Mouse (Mus musculus) Patski (cell line): ENCODE data around the gene Aacs. TPM values are rescaled to one million over a fixed set of nuclear protein-coding genes. Genes with fewer than 3 reads are reported as not detected.

Experiments
- ATAC-seq: fragments of 100-300 bp; one replicate; pipeline ENCODE4 v1.8.0; 2021
- CTCF ChIA-PET: fragments of 350-600 bp; sonication (Branson Sonifier 250); formaldehyde crosslinking; loops from one replicate; lab custom pipeline; 2022; ENCODE audit warnings: inconsistent platforms; lab: Charles Lee
- POLR2A ChIA-PET: fragments of 350-600 bp; sonication (Branson Sonifier 250); formaldehyde crosslinking; loops from one replicate; lab custom pipeline; 2022; ENCODE audit warnings: antibody characterized with exemption, inconsistent platforms; lab: Charles Lee
- DNase-seq: peaks from one replicate; pipeline ENCODE4 v3.0.0-alpha.2; 2011; ENCODE audit warnings: low read depth, low spot score
- H3K27me3 ChIP-seq: fragments of 371-371 bp; one replicate; pipeline ENCODE4 v1.5.1; 2021
- CTCF ChIP-seq: fragments of 100-300 bp; IDR thresholded peaks from one replicate; pipeline ENCODE4 v1.5.1; 2021
- in situ Hi-C: fragments of 300-500 bp; cut with MboI; formaldehyde crosslinking; loops from 3 replicates; pipeline ENCODE4 v1.11.1; 2018; ENCODE audit warnings: low pct_unique_long_range_greater_than_20kb, mixed read lengths
- polyA plus RNA-seq: library from polyadenylated mRNA; unstranded; gene quantifications from one replicate; pipeline ENCODE4 v1.2.3, GENCODE M21; 2021

The Aacs gene
- polyA plus RNA-seq, 1 experiment from 2014 or later, result 49.4 TPM

- ATAC-seq (no peak), DNase-seq (no peak)
- TF ChIP-seq CTCF, result no peak
- CTCF ChIA-PET, result no interaction called here
- in situ Hi-C loops, result loop anchor here (25.0 kb wide), 1 partner anchor 412 kb away; no protein-coding TSS in a partner anchor
- POLR2A ChIA-PET, result interaction anchor here (0.6 to 0.7 kb wide), 2 partner anchors 62 to 612 kb away, joined by 3 to 6 read pairs; no protein-coding TSS in a partner anchor
- peaks cover 9% of the 10 kb centered on the region for H3K27me3 ChIP-seq
Observed at GRCm38 (mm10) chr5:125549750-125550489, 74.3 kb downstream of the Aacs start.

DNA sequence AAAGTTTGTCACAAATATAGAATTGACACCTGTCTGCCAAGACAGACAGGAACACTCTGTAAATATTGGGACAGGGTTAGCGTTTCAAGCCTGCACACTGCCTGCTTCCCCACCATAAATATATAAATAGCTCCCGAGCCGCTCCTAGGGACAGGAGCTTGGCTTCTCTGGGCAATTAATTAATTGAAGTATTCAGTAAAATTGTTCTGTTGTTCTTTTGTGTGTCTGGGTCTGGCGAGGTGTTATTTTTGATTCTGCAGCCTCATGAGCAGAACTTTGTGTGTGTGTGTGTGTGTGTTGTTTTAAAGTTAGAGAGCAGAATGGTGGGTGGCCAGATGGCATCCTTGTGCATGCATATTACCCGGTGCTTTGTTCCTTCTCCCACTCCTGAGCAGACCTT, 80.1 kb downstream of the Aacs start:
- no peak for TF ChIP-seq CTCF
- ATAC-seq (no peak), DNase-seq (no peak)
- in situ Hi-C loops, result no loop called here
- peaks cover 4% of the 10 kb centered on the region for H3K27me3 ChIP-seq
- POLR2A ChIA-PET, result interaction anchor here (0.7 kb wide), 1 partner anchor 1927 kb away, joined by 10 read pairs; no protein-coding TSS in a partner anchor
- CTCF ChIA-PET, result no interaction called here

DNA sequence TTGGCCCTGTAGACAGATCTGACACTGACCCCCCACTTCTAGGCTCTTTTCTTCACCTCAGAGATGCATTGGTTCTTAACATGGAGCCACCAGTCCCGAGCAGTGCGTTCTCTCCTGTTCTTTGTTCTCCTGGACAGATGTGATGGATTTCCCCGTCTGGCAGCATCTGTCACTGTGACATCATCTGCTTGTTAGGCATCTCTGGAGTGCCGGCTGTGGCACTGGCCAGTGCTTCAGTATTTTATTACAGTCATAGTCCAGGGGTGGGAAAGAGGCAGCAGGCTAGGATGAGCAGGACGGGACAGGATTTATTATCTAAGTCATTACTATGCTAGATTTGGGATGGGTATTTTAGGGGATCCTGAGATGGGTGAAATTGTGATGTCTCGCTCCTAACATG, 87.9 kb downstream of the Aacs start:
- TF ChIP-seq CTCF, result no peak
- POLR2A ChIA-PET, result no interaction called here
- no peak for DNase-seq
- H3K27me3 ChIP-seq, result no peaks in the 10 kb centered on the region
- in situ Hi-C loops, result no loop called here
- CTCF ChIA-PET, result no interaction called here
- no peak for ATAC-seq

DNA sequence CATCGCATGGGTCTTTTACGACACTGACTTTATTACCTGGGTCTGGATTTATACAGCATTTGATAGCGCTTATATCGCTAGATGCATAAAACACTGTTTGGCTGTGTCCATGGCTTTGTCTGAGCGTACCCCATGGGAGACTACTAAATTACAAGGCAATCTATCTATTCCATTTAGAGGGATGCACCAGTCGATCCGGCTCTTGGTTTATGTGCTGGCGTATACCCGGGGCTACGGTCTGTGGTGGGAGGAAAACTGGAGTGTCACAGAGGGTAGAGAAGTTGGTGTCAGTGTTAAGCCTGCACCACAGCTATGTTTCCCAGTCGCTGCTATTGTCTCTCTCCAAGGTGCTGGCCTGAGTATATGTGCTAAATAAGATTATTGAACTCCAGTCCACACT, 90.1 kb downstream of the Aacs start:
- CTCF ChIA-PET, result no interaction called here
- no peaks in the 10 kb centered on the region for H3K27me3 ChIP-seq
- in situ Hi-C loops, result no loop called here
- POLR2A ChIA-PET, result no interaction called here
- TF ChIP-seq CTCF, result no peak
- DNase-seq (no peak), ATAC-seq (no peak)

Other genes starting within 250 kb of the Aacs start
- 59.7 TPM for gene Scarb1, start 134.7 kb upstream of the Aacs start, polyA plus RNA-seq
- gene Gm10382, start 86.5 kb upstream of the Aacs start, polyA plus RNA-seq, result 4.1 TPM
- 1,637 TPM for gene Ubc, start 85.6 kb upstream of the Aacs start, polyA plus RNA-seq
- 42.0 TPM for gene Dhx37, start 41.7 kb upstream of the Aacs start, polyA plus RNA-seq
- 83.7 TPM for gene Bri3bp, start 34.2 kb upstream of the Aacs start, polyA plus RNA-seq
- gene Tmem132b, start 56.0 kb downstream of the Aacs start, polyA plus RNA-seq, result not detected